Mouse (Mus musculus): ENCODE data around the gene Opcml. TPM values are rescaled to one million over a fixed set of nuclear protein-coding genes. Genes with fewer than 3 reads are reported as not detected.

Gene Opcml
- total and polyA plus RNA-seq, 2 experiments from 2014 or later: 0.49 to 0.57 TPM

GRCm38 (mm10) chr9:27963385-27963784 is 172.8 kb downstream of the Opcml start:
- no peak for TF ChIP-seq CTCF (IDR thresholded peaks at IDR 0.05; ENCODE audit: low read depth)
- no peak for TF ChIP-seq EP300 (IDR thresholded peaks at IDR 0.05; ENCODE audit: low read depth)
- H3K4me2 ChIP-seq (ENCODE audit: low read depth, low read length): no peak overlapping the region
- H3K9ac ChIP-seq (replicated peaks; ENCODE audit: low read depth, low read length): no peak overlapping the region
- no peak for ATAC-seq (ENCODE audit: insufficient read depth, low read depth)
- H3K4me1 ChIP-seq (ENCODE audit: control insufficient read depth, insufficient read depth): peaks cover 3% of the 10 kb centered on the region
- no peak for DNase-seq (ENCODE audit: low spot score)
- H3K9me3 ChIP-seq (replicated peaks; ENCODE audit: control insufficient read depth, low read length): no peaks in the 10 kb centered on the region
- H3K27me3 ChIP-seq (ENCODE audit: control insufficient read depth, insufficient read depth, low read length): no peaks in the 10 kb centered on the region
- no peaks in the 10 kb centered on the region for H3K36me3 ChIP-seq (replicated peaks; ENCODE audit: control insufficient read depth, insufficient read depth, low read length)
- 6% methylated on average over 2 of the region's 2 CpGs for WGBS
- no peak overlapping the region for H3K4me3 ChIP-seq (ENCODE audit: low read depth, low read length)
- H3K27ac ChIP-seq (ENCODE audit: low read depth): no peak overlapping the region

GRCm38 (mm10) chr9:27964902-27965550 is 174.5 kb downstream of the Opcml start:
- 81% methylated on average over 10 of the region's 10 CpGs for WGBS
- no peak for DNase-seq (ENCODE audit: low spot score)

DNA sequence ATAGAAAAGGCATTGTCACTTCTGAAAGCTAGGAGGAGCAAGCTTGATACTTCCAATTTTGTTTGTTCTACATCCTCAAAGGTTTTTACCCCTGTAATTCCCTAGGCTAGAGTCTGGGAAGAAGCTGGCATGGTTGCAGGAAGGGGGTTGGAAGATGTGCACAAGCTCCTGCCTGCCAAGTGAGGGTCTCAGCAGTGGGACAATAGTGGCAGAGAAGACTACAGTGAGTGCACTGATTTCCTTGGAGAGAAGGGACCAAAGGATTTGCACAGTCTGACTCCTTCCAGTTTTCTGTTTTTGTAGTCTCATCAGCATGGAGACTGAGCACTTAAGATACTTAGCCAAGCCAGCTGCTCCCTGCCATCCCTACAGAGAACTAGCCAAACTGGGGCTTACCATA is 177.7 kb downstream of the Opcml start:
- ATAC-seq (ENCODE audit: insufficient read depth, low read depth): no peak

More at GRCm38 (mm10) chr9:27964902-27965550, 174.5 kb downstream of the Opcml start:
- TF ChIP-seq EP300 (IDR thresholded peaks at IDR 0.05; ENCODE audit: low read depth) (no peak), CTCF (IDR thresholded peaks at IDR 0.05; ENCODE audit: low read depth) (no peak)
- no peak overlapping the region for H3K4me3 ChIP-seq (ENCODE audit: low read depth, low read length)
- H3K27ac ChIP-seq (ENCODE audit: low read depth): no peak overlapping the region
- no peak overlapping the region for H3K4me2 ChIP-seq (ENCODE audit: low read depth, low read length)
- H3K9ac ChIP-seq (replicated peaks; ENCODE audit: low read depth, low read length): no peak overlapping the region
- no peak for ATAC-seq (ENCODE audit: insufficient read depth, low read depth)
- H3K9me3 ChIP-seq (replicated peaks; ENCODE audit: control insufficient read depth, low read length): no peaks in the 10 kb centered on the region
- H3K27me3 ChIP-seq (ENCODE audit: control insufficient read depth, insufficient read depth, low read length): no peaks in the 10 kb centered on the region
- H3K4me1 ChIP-seq (ENCODE audit: control insufficient read depth, insufficient read depth): peaks cover 3% of the 10 kb centered on the region
- no peaks in the 10 kb centered on the region for H3K36me3 ChIP-seq (replicated peaks; ENCODE audit: control insufficient read depth, insufficient read depth, low read length)

DNA sequence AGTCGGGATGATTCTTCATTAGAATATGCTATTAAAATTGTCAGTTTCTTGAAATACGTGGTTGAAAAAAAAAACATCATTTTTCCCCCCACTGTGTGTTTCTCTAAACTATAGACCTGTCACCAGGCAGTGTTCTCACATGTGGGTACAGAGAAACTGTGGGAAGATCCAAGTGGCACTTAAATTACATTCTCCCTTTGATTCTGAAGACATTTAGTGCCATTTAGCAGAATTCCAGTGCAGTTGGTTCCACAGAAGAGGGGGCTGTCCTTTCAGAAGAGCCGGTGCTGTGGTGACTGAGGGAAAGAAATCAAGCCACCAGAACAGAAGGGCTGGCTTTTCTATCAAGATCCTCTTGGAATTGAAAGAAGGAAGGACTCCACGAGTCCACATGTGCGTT is 181.7 kb downstream of the Opcml start:
- Histone ChIP-seq H3K9ac (replicated peaks; ENCODE audit: low read depth, low read length) (no peak overlapping the region), H3K4me3 (ENCODE audit: low read depth, low read length) (no peak overlapping the region), H3K27ac (ENCODE audit: low read depth) (no peak overlapping the region), H3K4me2 (ENCODE audit: low read depth, low read length) (no peak overlapping the region), H3K4me1 (ENCODE audit: control insufficient read depth, insufficient read depth) (no peaks in the 10 kb centered on the region), H3K36me3 (replicated peaks; ENCODE audit: control insufficient read depth, insufficient read depth, low read length) (no peaks in the 10 kb centered on the region), H3K27me3 (ENCODE audit: control insufficient read depth, insufficient read depth, low read length) (no peaks in the 10 kb centered on the region), H3K9me3 (replicated peaks; ENCODE audit: control insufficient read depth, low read length) (0 out of 2 replicates have a peak, but pooled peaks cover 4% of the 10 kb centered on the region)
- ATAC-seq (ENCODE audit: insufficient read depth, low read depth) (no peak), DNase-seq (ENCODE audit: low spot score) (no peak)
- 72% methylated on average over 5 of the region's 5 CpGs for WGBS
- no peak for TF ChIP-seq EP300 (IDR thresholded peaks at IDR 0.05; ENCODE audit: low read depth)
- TF ChIP-seq CTCF (IDR thresholded peaks at IDR 0.05; ENCODE audit: low read depth): no peak

More for the DNA sequence above, 177.7 kb downstream of the Opcml start:
- Histone ChIP-seq H3K4me3 (ENCODE audit: low read depth, low read length) (no peak overlapping the region), H3K4me1 (ENCODE audit: control insufficient read depth, insufficient read depth) (no peaks in the 10 kb centered on the region; the same call in 1 of the 2 replicates), H3K9me3 (replicated peaks; ENCODE audit: control insufficient read depth, low read length) (no peaks in the 10 kb centered on the region), H3K27me3 (ENCODE audit: control insufficient read depth, insufficient read depth, low read length) (no peaks in the 10 kb centered on the region), H3K27ac (ENCODE audit: low read depth) (no peak overlapping the region), H3K4me2 (ENCODE audit: low read depth, low read length) (no peak overlapping the region), H3K9ac (replicated peaks; ENCODE audit: low read depth, low read length) (no peak overlapping the region), H3K36me3 (replicated peaks; ENCODE audit: control insufficient read depth, insufficient read depth, low read length) (no peaks in the 10 kb centered on the region)
- DNase-seq (ENCODE audit: low spot score): no peak
- TF ChIP-seq CTCF (IDR thresholded peaks at IDR 0.05; ENCODE audit: low read depth) (no peak), EP300 (IDR thresholded peaks at IDR 0.05; ENCODE audit: low read depth) (no peak)

DNA sequence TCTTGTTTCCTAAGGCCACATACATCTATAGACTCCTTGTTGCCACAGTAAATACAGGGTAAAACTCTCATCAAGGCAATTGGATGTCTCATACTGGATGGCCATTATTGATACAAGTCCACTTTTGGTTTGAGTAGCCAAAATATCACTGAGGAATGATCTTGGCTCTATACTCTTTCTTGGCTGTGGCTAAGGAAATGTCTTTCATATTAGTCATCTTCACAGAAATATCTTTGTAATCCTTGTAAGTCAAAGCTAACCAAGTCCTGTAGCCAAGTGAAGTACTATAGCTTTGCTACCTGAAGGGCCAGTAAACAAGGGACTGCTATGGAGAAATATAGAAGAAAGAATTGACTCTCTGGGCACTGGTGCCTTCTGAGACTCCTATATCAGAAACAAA is 192.0 kb downstream of the Opcml start:
- TF ChIP-seq CTCF (IDR thresholded peaks at IDR 0.05; ENCODE audit: low read depth): no peak
- no peak for TF ChIP-seq EP300 (IDR thresholded peaks at IDR 0.05; ENCODE audit: low read depth)
- Histone ChIP-seq H3K27me3 (ENCODE audit: control insufficient read depth, insufficient read depth, low read length) (no peaks in the 10 kb centered on the region), H3K4me2 (ENCODE audit: low read depth, low read length) (no peak overlapping the region), H3K9me3 (replicated peaks; ENCODE audit: control insufficient read depth, low read length) (no peaks in the 10 kb centered on the region), H3K36me3 (replicated peaks; ENCODE audit: control insufficient read depth, insufficient read depth, low read length) (no peaks in the 10 kb centered on the region), H3K27ac (ENCODE audit: low read depth) (no peak overlapping the region), H3K4me3 (ENCODE audit: low read depth, low read length) (no peak overlapping the region), H3K9ac (replicated peaks; ENCODE audit: low read depth, low read length) (no peak overlapping the region), H3K4me1 (ENCODE audit: control insufficient read depth, insufficient read depth) (no peaks in the 10 kb centered on the region)
- DNase-seq (ENCODE audit: low spot score): no peak
- ATAC-seq (ENCODE audit: insufficient read depth, low read depth): no peak
